Mouse (Mus musculus) spleen, adult 18-20 months (tissue): ENCODE measurements around the gene A4galt.

Source experiments
- DNase-seq, 2 experiments: peaks; one replicate each; pipeline ENCODE4 v3.0.0; 2022; ENCODE audit warnings: mixed read lengths in 2 of 2

The A4galt gene

GRCm38 (mm10) chr15:83265269-83265668 lies 13.7 kb upstream of the A4galt start:
- no peak for DNase-seq

GRCm38 (mm10) chr15:83263405-83263804 lies 11.8 kb upstream of the A4galt start:
- DNase-seq: no peak

GRCm38 (mm10) chr15:83257906-83258305 lies 6.3 kb upstream of the A4galt start:
- DNase-seq: no peak

- no peak for DNase-seq
Observed at GRCm38 (mm10) chr15:83256491-83256890, 4.9 kb upstream of the A4galt start.

GRCm38 (mm10) chr15:83255944-83256343 lies 4.4 kb upstream of the A4galt start:
- DNase-seq: no peak

GRCm38 (mm10) chr15:83255191-83255782 lies 3.7 kb upstream of the A4galt start:
- DNase-seq: no peak

GRCm38 (mm10) chr15:83254372-83255070 lies 2.9 kb upstream of the A4galt start:
- DNase-seq: no peak

GRCm38 (mm10) chr15:83252060-83252459 lies 486 bp upstream of the A4galt start:
- DNase-seq: no peak

- no peak for DNase-seq
Observed at GRCm38 (mm10) chr15:83250651-83251175, 861 bp downstream of the A4galt start.

GRCm38 (mm10) chr15:83249535-83250287 lies 1.9 kb downstream of the A4galt start:
- DNase-seq: no peak

- DNase-seq: no peak
Observed at GRCm38 (mm10) chr15:83248236-83248844, 3.2 kb downstream of the A4galt start.

GRCm38 (mm10) chr15:83244371-83244770 lies 7.2 kb downstream of the A4galt start:
- DNase-seq: no peak

- no peak for DNase-seq
Observed at GRCm38 (mm10) chr15:83241961-83242680, 9.5 kb downstream of the A4galt start.

- DNase-seq: no peak
Observed at GRCm38 (mm10) chr15:83241497-83241896, 10.1 kb downstream of the A4galt start.

GRCm38 (mm10) chr15:83237460-83238243 lies 13.9 kb downstream of the A4galt start:
- DNase-seq: no peak

- DNase-seq: no peak
Observed at GRCm38 (mm10) chr15:83236824-83237223, 14.8 kb downstream of the A4galt start.

GRCm38 (mm10) chr15:83233219-83233992 lies 18.2 kb downstream of the A4galt start:
- no peak for DNase-seq

GRCm38 (mm10) chr15:83227559-83227958 lies 24.0 kb downstream of the A4galt start:
- no peak for DNase-seq

GRCm38 (mm10) chr15:83226871-83227270 lies 24.7 kb downstream of the A4galt start:
- DNase-seq: no peak

GRCm38 (mm10) chr15:83226066-83226834 lies 25.3 kb downstream of the A4galt start:
- DNase-seq: no peak
